Mouse (Mus musculus) embryonic facial prominence, embryonic 10.5 days (tissue): ENCODE data around the gene Ube2o. TPM values are rescaled to one million over a fixed set of nuclear protein-coding genes. Genes with fewer than 3 reads are reported as not detected.
"Not testable (repeated sequence)": the region's sequence is repeated elsewhere in the genome, so short reads cannot be mapped to it uniquely, and the experiment has no call there.

Experiments used
- DNase-seq: peaks from one replicate; pipeline ENCODE4 v3.0.0-alpha.2; 2017; ENCODE audit warnings: low spot score
- H3K27ac ChIP-seq: fragments of 300-500 bp; sonication (generic); replicated peaks from 2 replicates; pipeline ENCODE4 v1.5.1; 2016; ENCODE audit warnings: mild to moderate bottlenecking
- H3K27me3 ChIP-seq: fragments of 300-500 bp; sonication (generic); replicated peaks from 2 replicates; pipeline ENCODE4 v1.6.1; 2016; ENCODE audit warnings: low read depth, mild to moderate bottlenecking; ENCODE audit not compliant: poor library complexity, severe bottlenecking
- H3K36me3 ChIP-seq: fragments of 300-500 bp; sonication (generic); replicated peaks from 2 replicates; pipeline ENCODE4 v1.6.1; 2016; ENCODE audit warnings: mild to moderate bottlenecking, moderate library complexity
- H3K4me1 ChIP-seq: fragments of 300-500 bp; sonication (generic); 2 replicates; pipeline ENCODE4 v1.6.1; 2016
- H3K4me3 ChIP-seq: fragments of 300-500 bp; sonication (generic); 2 replicates; pipeline ENCODE4 v1.5.1; 2016; ENCODE audit warnings: mild to moderate bottlenecking, moderate library complexity
- H3K9me3 ChIP-seq: fragments of 300-500 bp; sonication (generic); 2 replicates; pipeline ENCODE4 v1.6.1; 2016; ENCODE audit warnings: mild to moderate bottlenecking
- WGBS: fragments of 180-500 bp; shearing (Covaris S2); methylation state at CpG from one replicate; pipeline ENCODE4 v1.1.7; 2016; 5-methylcytosine and 5-hydroxymethylcytosine counted together
- polyA plus RNA-seq: library from polyadenylated mRNA; unstranded; fragments of >200 nt; fragmentation: Nextera tagmentation; extraction: Ambion mirVana; gene quantifications from 2 replicates; pipeline ENCODE4 v1.2.1, GENCODE M21; 2016

Gene Ube2o
- polyA plus RNA-seq, 1 experiment from 2014 or later, result 12.4 TPM

DNA sequence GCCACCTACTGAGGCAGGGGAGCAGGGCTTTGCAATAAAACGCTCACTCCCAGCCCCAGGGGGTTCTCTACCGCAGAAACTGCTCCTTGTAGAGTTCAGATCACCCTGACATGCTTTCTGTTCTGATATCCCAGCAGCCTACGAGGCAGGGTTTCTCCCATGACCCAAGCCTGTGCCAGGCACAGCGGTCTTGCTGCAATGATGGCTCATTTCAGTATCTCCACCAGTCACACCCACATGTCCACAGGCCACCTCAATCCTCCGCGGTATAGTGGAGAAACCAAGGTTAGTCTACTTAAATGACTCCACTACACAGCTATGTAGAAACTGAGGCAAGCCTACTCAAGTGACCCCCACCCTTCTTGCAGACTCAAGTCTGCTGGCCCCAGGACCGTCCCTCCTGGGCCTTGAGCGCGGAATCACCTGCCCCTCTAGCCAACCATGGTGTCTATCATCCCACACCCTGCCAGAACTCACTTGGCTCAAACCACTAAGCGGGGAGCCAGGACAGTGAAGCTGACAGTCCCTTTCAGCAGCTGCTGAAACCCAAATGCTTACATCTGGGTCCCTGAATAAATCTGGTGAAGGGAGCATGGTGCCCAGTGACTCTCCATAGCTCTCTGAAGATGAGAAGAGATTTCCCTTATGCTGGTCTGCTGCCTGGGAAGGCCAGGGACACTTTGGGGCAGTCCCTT, 39.5 kb upstream of the Ube2o start:
- 80% methylated on average over 10 of the region's 10 CpGs for WGBS
- H3K4me1 ChIP-seq, result peaks cover 84% of the 10 kb centered on the region
- no peak for DNase-seq

GRCm38 (mm10) chr11:116620073-116620472, 38.8 kb upstream of the Ube2o start:
- Histone ChIP-seq H3K27ac (no peak overlapping the region; the same call in 1 of the 2 replicates), H3K4me1 (peaks cover 86% of the 10 kb centered on the region), H3K36me3 (no peaks in the 10 kb centered on the region), H3K9me3 (no peaks in the 10 kb centered on the region), H3K27me3 (peaks cover 46% of the 10 kb centered on the region), H3K4me3 (no peak overlapping the region)
- WGBS, result 48% methylated on average over 9 of the region's 9 CpGs
- no peak for DNase-seq

More for the DNA sequence above, 39.5 kb upstream of the Ube2o start:
- peak overlapping the region; percentile 61 for H3K27ac ChIP-seq
- H3K9me3 ChIP-seq, result no peaks in the 10 kb centered on the region
- peak overlapping the region; percentile 12; the same call in 1 of the 2 replicates for H3K4me3 ChIP-seq
- H3K36me3 ChIP-seq, result no peaks in the 10 kb centered on the region
- H3K27me3 ChIP-seq, result peaks cover 47% of the 10 kb centered on the region

GRCm38 (mm10) chr11:116619561-116619960, 38.3 kb upstream of the Ube2o start:
- peaks cover 85% of the 10 kb centered on the region for H3K4me1 ChIP-seq
- H3K27me3 ChIP-seq, result peaks cover 41% of the 10 kb centered on the region
- no peaks in the 10 kb centered on the region for H3K36me3 ChIP-seq
- no peak for DNase-seq
- no peak overlapping the region for H3K4me3 ChIP-seq
- WGBS, result 85% methylated on average over 8 of the region's 8 CpGs
- no peaks in the 10 kb centered on the region for H3K9me3 ChIP-seq
- no peak overlapping the region for H3K27ac ChIP-seq

DNA sequence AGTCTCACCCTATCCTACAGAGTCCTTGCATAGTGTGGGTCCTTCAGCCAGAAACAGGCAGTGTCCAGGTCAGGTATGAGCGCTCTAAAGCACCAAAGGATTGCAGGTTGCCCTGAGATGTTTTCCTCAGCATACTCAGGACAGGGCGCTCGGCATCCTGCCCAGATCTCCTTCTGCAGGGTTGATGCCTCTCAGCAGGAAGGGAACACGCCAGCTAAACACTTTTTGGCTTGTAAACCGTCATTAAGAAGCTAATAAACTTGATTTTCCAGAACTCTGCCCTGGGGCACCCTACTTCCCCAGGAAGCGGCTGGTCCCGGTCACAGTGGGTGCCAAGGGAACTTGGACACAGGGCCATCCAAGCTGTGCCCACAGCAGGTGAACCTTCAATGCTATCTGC, 37.9 kb upstream of the Ube2o start:
- Histone ChIP-seq H3K36me3 (no peaks in the 10 kb centered on the region), H3K4me1 (peaks cover 81% of the 10 kb centered on the region), H3K27ac (no peak overlapping the region), H3K4me3 (no peak overlapping the region), H3K9me3 (no peaks in the 10 kb centered on the region), H3K27me3 (peaks cover 39% of the 10 kb centered on the region)
- WGBS, result 87% methylated on average over 7 of the region's 7 CpGs
- DNase-seq, result no peak

DNA sequence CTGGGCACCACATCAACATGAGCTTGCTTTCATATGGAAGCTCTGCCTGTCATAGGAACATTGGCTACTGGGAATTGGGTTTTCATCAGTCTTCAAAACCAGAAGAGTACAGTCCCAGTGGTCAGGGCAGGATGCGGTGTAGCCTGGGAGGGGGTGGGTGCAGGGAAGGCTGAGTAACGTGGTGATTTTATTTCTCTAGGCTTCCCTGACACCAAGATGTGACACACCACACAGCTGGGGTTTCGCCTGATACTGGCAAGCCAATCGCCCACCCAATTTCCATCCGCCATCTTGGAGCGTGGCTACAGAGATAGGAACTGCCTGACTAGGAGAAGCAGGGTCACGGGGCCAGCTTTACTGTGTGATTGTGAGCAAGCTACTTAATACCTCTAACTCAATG, 37.4 kb upstream of the Ube2o start:
- 89% methylated on average over 7 of the region's 7 CpGs for WGBS
- Histone ChIP-seq H3K36me3 (no peaks in the 10 kb centered on the region), H3K4me1 (peaks cover 76% of the 10 kb centered on the region), H3K27ac (no peak overlapping the region), H3K4me3 (no peak overlapping the region), H3K9me3 (no peaks in the 10 kb centered on the region), H3K27me3 (peaks cover 34% of the 10 kb centered on the region)
- no peak for DNase-seq

GRCm38 (mm10) chr11:116617641-116618040, 36.4 kb upstream of the Ube2o start:
- Histone ChIP-seq H3K36me3 (no peaks in the 10 kb centered on the region), H3K4me3 (no peak overlapping the region), H3K4me1 (peaks cover 66% of the 10 kb centered on the region), H3K9me3 (no peaks in the 10 kb centered on the region), H3K27ac (no peak overlapping the region), H3K27me3 (peaks cover 24% of the 10 kb centered on the region)
- WGBS, result 89% methylated on average over 7 of the region's 7 CpGs
- no peak for DNase-seq

DNA sequence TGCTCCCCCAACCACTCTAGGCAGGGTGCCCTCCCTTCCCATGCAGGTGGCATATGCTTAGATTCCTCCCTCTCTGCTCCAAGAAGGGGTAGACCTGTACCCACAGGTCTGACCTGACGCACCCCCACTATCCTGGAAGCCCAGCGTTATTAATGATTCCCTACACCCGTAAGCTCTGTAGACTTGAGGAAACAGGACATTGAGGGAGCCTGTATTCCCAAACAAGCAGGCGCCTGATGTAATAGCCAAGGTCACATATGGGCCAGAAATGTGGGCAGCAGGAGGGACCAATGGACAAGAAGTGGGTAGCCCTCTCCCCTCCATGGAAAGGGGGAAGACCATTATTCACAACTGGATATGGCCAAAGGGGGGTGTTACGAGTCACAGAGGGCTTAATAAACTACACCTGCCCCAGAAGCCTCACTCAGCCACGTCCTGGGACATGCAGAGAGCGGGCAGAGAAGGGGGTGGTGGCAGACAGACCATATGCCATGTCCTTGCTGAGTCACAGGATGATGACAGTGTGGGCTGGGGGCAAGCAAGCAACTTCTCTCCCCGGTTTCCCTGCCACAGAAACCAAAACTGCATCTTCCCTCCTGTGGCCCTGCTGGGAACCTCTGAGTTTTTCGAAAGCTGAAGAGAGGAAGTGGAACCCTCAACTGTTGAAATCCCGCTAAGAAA, 35.3 kb upstream of the Ube2o start:
- Histone ChIP-seq H3K36me3 (no peaks in the 10 kb centered on the region), H3K27ac (peak overlapping the region; percentile 48), H3K27me3 (peaks cover 13% of the 10 kb centered on the region), H3K4me3 (no peak overlapping the region), H3K9me3 (no peaks in the 10 kb centered on the region), H3K4me1 (peaks cover 55% of the 10 kb centered on the region)
- 76% methylated on average over 10 of the region's 10 CpGs for WGBS
- no peak for DNase-seq

- Histone ChIP-seq H3K4me3 (no peak overlapping the region), H3K4me1 (peaks cover 48% of the 10 kb centered on the region), H3K9me3 (no peaks in the 10 kb centered on the region), H3K27ac (peak overlapping the region; percentile 48; the same call in 1 of the 2 replicates), H3K36me3 (no peaks in the 10 kb centered on the region), H3K27me3 (peaks cover 10% of the 10 kb centered on the region)
- 54% methylated on average over 15 of the region's 15 CpGs for WGBS
- peak; percentile 34 for DNase-seq
Measured at GRCm38 (mm10) chr11:116615735-116616437, 34.6 kb upstream of the Ube2o start.

DNA sequence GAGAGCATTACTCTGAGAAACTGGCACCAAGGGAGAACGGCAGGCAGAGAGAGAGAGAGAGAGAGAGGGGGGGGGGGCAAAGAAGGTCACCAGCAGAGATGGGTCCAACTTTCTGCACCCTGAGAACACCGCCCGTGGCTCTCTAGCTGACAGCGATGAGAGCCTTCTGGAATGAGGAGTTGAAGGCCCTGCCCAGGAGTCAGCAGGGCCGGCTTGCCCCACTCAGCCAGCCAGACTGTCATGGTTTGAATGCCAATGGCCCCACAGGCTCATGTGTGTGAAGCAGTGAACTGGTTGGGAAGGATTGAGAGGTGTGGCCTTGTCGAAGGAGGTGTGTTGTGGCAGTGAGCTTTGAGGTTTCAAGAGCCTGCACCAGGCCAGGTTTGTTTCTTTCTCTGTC, 32.0 kb upstream of the Ube2o start:
- WGBS, result 93% methylated on average over 6 of the region's 6 CpGs
- Histone ChIP-seq H3K9me3 (no peaks in the 10 kb centered on the region), H3K27me3 (no peaks in the 10 kb centered on the region; the same call in 1 of the 2 replicates), H3K4me3 (no peak overlapping the region), H3K4me1 (peaks cover 50% of the 10 kb centered on the region), H3K27ac (no peak overlapping the region), H3K36me3 (no peaks in the 10 kb centered on the region; the same call in 1 of the 2 replicates)
- no peak for DNase-seq

DNA sequence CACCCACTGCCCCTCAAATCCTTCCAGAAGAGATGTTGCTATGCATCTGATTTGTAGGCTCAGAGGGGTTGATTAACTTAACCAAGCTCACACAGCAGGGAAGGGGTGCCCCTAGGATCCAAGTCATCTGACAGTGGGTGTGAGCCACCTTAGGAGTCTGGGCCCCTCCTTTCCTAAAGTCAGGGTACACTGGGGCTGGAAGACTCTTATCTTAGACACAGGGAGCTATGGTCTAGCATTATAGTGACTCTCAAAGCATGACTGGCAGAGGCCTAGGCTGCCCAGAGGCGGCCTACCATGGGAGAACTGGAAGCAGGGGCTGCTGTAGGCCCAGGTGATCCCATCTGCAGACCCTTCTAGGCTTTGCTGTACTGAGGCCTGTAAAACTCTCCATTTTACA, 31.3 kb upstream of the Ube2o start:
- H3K27me3 ChIP-seq, result no peaks in the 10 kb centered on the region
- no peak overlapping the region for H3K4me3 ChIP-seq
- peaks cover 44% of the 10 kb centered on the region for H3K4me1 ChIP-seq
- WGBS, result 84% methylated on average over 1 of the region's 1 CpGs
- H3K9me3 ChIP-seq, result no peaks in the 10 kb centered on the region
- no peak for DNase-seq
- H3K36me3 ChIP-seq, result no peaks in the 10 kb centered on the region; the same call in 1 of the 2 replicates
- H3K27ac ChIP-seq, result no peak overlapping the region; the same call in 1 of the 2 replicates

- Histone ChIP-seq H3K36me3 (no peaks in the 10 kb centered on the region; the same call in 1 of the 2 replicates), H3K9me3 (no peaks in the 10 kb centered on the region), H3K4me3 (no peak overlapping the region), H3K27me3 (no peaks in the 10 kb centered on the region), H3K4me1 (peaks cover 42% of the 10 kb centered on the region), H3K27ac (no peak overlapping the region)
- no peak for DNase-seq
- 91% methylated on average over 9 of the region's 9 CpGs for WGBS
Measured at GRCm38 (mm10) chr11:116611883-116612282, 30.6 kb upstream of the Ube2o start.

DNA sequence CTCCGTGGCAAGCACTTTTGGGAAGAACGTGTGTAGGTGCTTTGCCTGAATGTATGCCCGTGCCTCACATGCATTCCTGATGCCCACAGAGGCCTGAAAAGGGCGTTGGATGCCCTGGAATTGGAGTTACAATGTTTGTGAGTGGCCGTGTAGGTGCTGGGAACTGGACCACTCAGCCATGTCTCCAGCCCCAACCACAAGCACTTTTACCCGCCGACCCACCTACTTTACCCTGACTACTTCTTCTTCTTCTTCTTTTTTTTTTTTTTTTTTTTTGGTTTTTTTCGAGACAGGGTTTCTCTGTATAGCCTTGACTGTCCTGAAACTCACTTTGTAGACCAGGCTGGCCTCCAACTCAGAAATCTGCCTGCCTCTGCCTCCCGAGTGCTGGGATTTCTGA, 29.9 kb upstream of the Ube2o start:
- 90% methylated on average over 9 of the region's 9 CpGs for WGBS
- H3K4me1 ChIP-seq, result peaks cover 35% of the 10 kb centered on the region
- H3K4me3 ChIP-seq, H3K9me3 ChIP-seq, H3K36me3 ChIP-seq, H3K27me3 ChIP-seq, DNase-seq, H3K27ac ChIP-seq: not testable (repeated sequence)
